Mouse (Mus musculus) liver, embryonic 14.5 days (tissue): Measurements from ENCODE around the gene Pdia5.

Source experiments
- CTCF ChIP-seq: IDR thresholded peaks from 2 replicates; pipeline ENCODE4 v1.5.1; 2016; ENCODE audit warnings: antibody characterized with exemption, low read depth, control low read depth
- EP300 ChIP-seq: IDR thresholded peaks from 2 replicates; pipeline ENCODE4 v1.6.1; 2016; ENCODE audit warnings: antibody characterized with exemption, low read depth

DNA sequence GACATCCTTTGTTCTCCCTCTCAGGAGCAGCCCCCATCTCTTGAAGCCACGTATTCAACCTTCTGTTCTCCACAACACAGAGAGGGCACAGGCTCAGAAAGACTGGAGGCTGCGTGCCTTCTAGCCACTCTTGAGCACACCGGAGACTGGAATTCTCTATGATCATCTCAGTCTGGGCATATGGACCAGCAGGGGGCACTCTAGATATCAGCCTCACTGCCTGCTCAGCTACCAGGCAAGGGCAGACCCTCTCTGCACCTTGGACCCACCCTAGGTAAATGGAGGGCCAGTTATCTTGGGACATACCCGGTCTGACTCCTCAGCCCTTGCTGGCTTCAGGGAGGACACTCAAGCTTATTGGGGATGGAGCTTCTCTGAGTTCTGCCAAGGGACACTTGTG lies 68.5 kb downstream of the Pdia5 start:
- peak; percentile 61 for TF ChIP-seq CTCF
- TF ChIP-seq EP300: no peak
